Mouse (Mus musculus) forebrain, embryonic 11.5 days (tissue): ENCODE measurements at regions not wholly inside any gene's neighbourhood (a gene's known extent, or its start where the extent isn't known, plus 50 kb on each side); places are given as distances from the start of the nearest gene placed in this dataset.
A peak's percentile ranks its signal among the peaks of the same experiment; 100 is the strongest.

ENCODE experiments used
- ATAC-seq: fragments of 200-750 bp; cut with Nextera tagmentation; replicated peaks from 2 replicates; pipeline ENCODE4 v1.8.0; 2017; ENCODE audit warnings: moderate TSS enrichment; ENCODE audit not compliant: low FRiP score
- DNase-seq: peaks from one replicate; pipeline ENCODE4 v3.0.0-alpha.2; 2017; ENCODE audit warnings: low spot score
- H3K27ac ChIP-seq: fragments of 300-500 bp; sonication (generic); 2 replicates; pipeline ENCODE4 v1.5.1; 2014; ENCODE audit warnings: low read depth, low read length
- H3K27me3 ChIP-seq: fragments of 300-500 bp; sonication (generic); 2 replicates; pipeline ENCODE4 v1.6.1; 2014; ENCODE audit warnings: mild to moderate bottlenecking, low read length, mixed read lengths; ENCODE audit not compliant: control insufficient read depth, insufficient read depth
- H3K36me3 ChIP-seq: fragments of 300-500 bp; sonication (generic); 2 replicates; pipeline ENCODE4 v1.6.1; 2014; ENCODE audit warnings: mild to moderate bottlenecking, low read length, moderate library complexity, mixed read lengths; ENCODE audit not compliant: control insufficient read depth, insufficient read depth
- H3K4me1 ChIP-seq: fragments of 300-500 bp; sonication (generic); replicated peaks from 2 replicates; pipeline ENCODE4 v1.6.1; 2014; ENCODE audit warnings: low read length, mixed read lengths; ENCODE audit not compliant: control insufficient read depth, insufficient read depth
- H3K4me2 ChIP-seq: fragments of 300-500 bp; sonication (generic); 2 replicates; pipeline ENCODE4 v1.6.1; 2014; ENCODE audit warnings: low read depth, mild to moderate bottlenecking, low read length, moderate library complexity, mixed read lengths; ENCODE audit not compliant: severe bottlenecking
- H3K4me3 ChIP-seq: fragments of 300-500 bp; sonication (generic); 2 replicates; pipeline ENCODE4 v1.5.1; 2014; ENCODE audit warnings: low read depth, low read length
- H3K9ac ChIP-seq: fragments of 300-500 bp; sonication (generic); 2 replicates; pipeline ENCODE4 v1.6.1; 2014; ENCODE audit warnings: low read length
- H3K9me3 ChIP-seq: fragments of 300-500 bp; sonication (generic); 2 replicates; pipeline ENCODE4 v1.6.1; 2016; ENCODE audit warnings: low read length, mixed read lengths; ENCODE audit not compliant: control insufficient read depth
- WGBS: fragments of 180-500 bp; shearing (Covaris S2); extraction: QIAGEN DNeasy Blood & Tissue Kit; methylation state at CpG from one replicate; pipeline ENCODE4 v1.1.7; 2014; 5-methylcytosine and 5-hydroxymethylcytosine counted together

GRCm38 (mm10) chr11:37936439-37937134, 700.8 kb upstream of the Tenm2 start:
- H3K4me2 ChIP-seq, result no peak overlapping the region
- H3K9ac ChIP-seq, result no peak overlapping the region
- no peaks in the 10 kb centered on the region for H3K36me3 ChIP-seq
- H3K4me3 ChIP-seq, result no peak overlapping the region
- no peaks in the 10 kb centered on the region for H3K27me3 ChIP-seq
- ATAC-seq (peak; percentile 44; the same call in 1 of the 2 replicates), DNase-seq (no peak)
- no peaks in the 10 kb centered on the region for H3K9me3 ChIP-seq
- WGBS, result 59% methylated on average over 5 of the region's 5 CpGs
- no peak overlapping the region for H3K27ac ChIP-seq
- H3K4me1 ChIP-seq, result no peaks in the 10 kb centered on the region

GRCm38 (mm10) chr11:37913161-37913560, 677.4 kb upstream of the Tenm2 start:
- no peak overlapping the region for H3K9ac ChIP-seq
- no peak overlapping the region for H3K27ac ChIP-seq
- H3K27me3 ChIP-seq, result no peaks in the 10 kb centered on the region
- no peak overlapping the region for H3K4me3 ChIP-seq
- no peak for ATAC-seq
- no peak for DNase-seq
- H3K4me1 ChIP-seq, result no peaks in the 10 kb centered on the region
- WGBS, result 85% methylated on average over 2 of the region's 2 CpGs
- H3K36me3 ChIP-seq, result no peaks in the 10 kb centered on the region
- H3K9me3 ChIP-seq, result no peaks in the 10 kb centered on the region
- H3K4me2 ChIP-seq, result no peak overlapping the region

GRCm38 (mm10) chr11:37904991-37905390, 669.2 kb upstream of the Tenm2 start:
- H3K27me3 ChIP-seq, result no peaks in the 10 kb centered on the region
- no peaks in the 10 kb centered on the region for H3K36me3 ChIP-seq
- H3K9ac ChIP-seq, result no peak overlapping the region
- DNase-seq, result no peak
- H3K27ac ChIP-seq, result no peak overlapping the region
- H3K4me1 ChIP-seq, result no peaks in the 10 kb centered on the region
- no peaks in the 10 kb centered on the region for H3K9me3 ChIP-seq
- H3K4me3 ChIP-seq, result no peak overlapping the region
- no peak overlapping the region for H3K4me2 ChIP-seq
- no peak for ATAC-seq
- 88% methylated on average over 2 of the region's 2 CpGs for WGBS

- ATAC-seq (no peak), DNase-seq (no peak)
- Histone ChIP-seq H3K27me3 (no peaks in the 10 kb centered on the region), H3K9ac (no peak overlapping the region), H3K4me1 (no peaks in the 10 kb centered on the region; the same call in 1 of the 2 replicates), H3K36me3 (no peaks in the 10 kb centered on the region), H3K27ac (no peak overlapping the region), H3K9me3 (no peaks in the 10 kb centered on the region), H3K4me3 (no peak overlapping the region), H3K4me2 (no peak overlapping the region)
Measured at GRCm38 (mm10) chr11:37897713-37898112, 661.9 kb upstream of the Tenm2 start.

- DNase-seq, result no peak
- WGBS, result 43% methylated on average over 4 of the region's 4 CpGs
- Histone ChIP-seq H3K27me3 (no peaks in the 10 kb centered on the region), H3K4me1 (no peaks in the 10 kb centered on the region), H3K4me3 (no peak overlapping the region), H3K27ac (no peak overlapping the region), H3K4me2 (no peak overlapping the region), H3K36me3 (no peaks in the 10 kb centered on the region), H3K9me3 (no peaks in the 10 kb centered on the region), H3K9ac (no peak overlapping the region)
- no peak for ATAC-seq
Measured at GRCm38 (mm10) chr11:37882717-37883116, 647.0 kb upstream of the Tenm2 start.

- no peak overlapping the region for H3K4me2 ChIP-seq
- no peak overlapping the region for H3K27ac ChIP-seq
- ATAC-seq (peak; percentile 39; the same call in 1 of the 2 replicates), DNase-seq (no peak)
- H3K9me3 ChIP-seq, result no peaks in the 10 kb centered on the region
- no peaks in the 10 kb centered on the region for H3K4me1 ChIP-seq
- 35% methylated on average over 5 of the region's 5 CpGs for whole genome bisulfite sequencing
- H3K36me3 ChIP-seq, result no peaks in the 10 kb centered on the region
- H3K4me3 ChIP-seq, result no peak overlapping the region
- no peak overlapping the region for H3K9ac ChIP-seq
- no peaks in the 10 kb centered on the region for H3K27me3 ChIP-seq
Measured at GRCm38 (mm10) chr11:37837301-37837700, 601.5 kb upstream of the Tenm2 start.

GRCm38 (mm10) chr11:37830975-37831374, 595.2 kb upstream of the Tenm2 start:
- H3K4me2 ChIP-seq, result no peak overlapping the region
- H3K9ac ChIP-seq, result no peak overlapping the region
- no peak for ATAC-seq
- H3K9me3 ChIP-seq, result no peaks in the 10 kb centered on the region
- H3K27me3 ChIP-seq, result no peaks in the 10 kb centered on the region
- H3K4me3 ChIP-seq, result no peak overlapping the region
- H3K27ac ChIP-seq, result no peak overlapping the region
- no peaks in the 10 kb centered on the region for H3K36me3 ChIP-seq
- H3K4me1 ChIP-seq, result no peaks in the 10 kb centered on the region
- 34% methylated on average over 3 of the region's 3 CpGs for WGBS
- DNase-seq, result no peak

GRCm38 (mm10) chr11:37806761-37807160, 571.0 kb upstream of the Tenm2 start:
- Histone ChIP-seq H3K9ac (no peak overlapping the region), H3K36me3 (no peaks in the 10 kb centered on the region), H3K27ac (no peak overlapping the region), H3K9me3 (no peaks in the 10 kb centered on the region), H3K4me3 (no peak overlapping the region), H3K4me2 (no peak overlapping the region), H3K27me3 (no peaks in the 10 kb centered on the region), H3K4me1 (no peaks in the 10 kb centered on the region)
- 89% methylated on average over 5 of the region's 5 CpGs for WGBS
- DNase-seq, result no peak
- no peak for ATAC-seq

GRCm38 (mm10) chr11:37798783-37799318, 563.1 kb upstream of the Tenm2 start:
- Histone ChIP-seq H3K27ac (no peak overlapping the region), H3K9me3 (no peaks in the 10 kb centered on the region), H3K9ac (no peak overlapping the region), H3K4me1 (no peaks in the 10 kb centered on the region), H3K4me2 (no peak overlapping the region), H3K4me3 (no peak overlapping the region), H3K36me3 (no peaks in the 10 kb centered on the region), H3K27me3 (no peaks in the 10 kb centered on the region)
- WGBS, result 78% methylated on average over 6 of the region's 6 CpGs
- ATAC-seq (no peak), DNase-seq (no peak)
